Mouse (Mus musculus) embryonic facial prominence, embryonic 12.5 days (tissue): ENCODE results near the gene Cacnb1. TPM values are rescaled to one million over a fixed set of nuclear protein-coding genes. Genes with fewer than 3 reads are reported as not detected.

ENCODE experiments used
- ATAC-seq: fragments of 200-750 bp; cut with Nextera tagmentation; 2 replicates; pipeline ENCODE4 v1.8.0; 2017; ENCODE audit not compliant: insufficient number of reproducible peaks, insufficient read depth, low FRiP score, low TSS enrichment
- H3K27ac ChIP-seq: fragments of 300-500 bp; sonication (generic); 2 replicates; pipeline ENCODE4 v1.5.1; 2016; ENCODE audit warnings: mild to moderate bottlenecking
- H3K27me3 ChIP-seq: fragments of 300-500 bp; sonication (generic); 2 replicates; pipeline ENCODE4 v1.6.1; 2016; ENCODE audit warnings: mild to moderate bottlenecking, moderate library complexity
- H3K36me3 ChIP-seq: fragments of 300-500 bp; sonication (generic); 2 replicates; pipeline ENCODE4 v1.6.1; 2016; ENCODE audit warnings: mild to moderate bottlenecking
- H3K4me1 ChIP-seq: fragments of 300-500 bp; sonication (generic); 2 replicates; pipeline ENCODE4 v1.6.1; 2016
- H3K4me2 ChIP-seq: fragments of 300-500 bp; sonication (generic); replicated peaks from 2 replicates; pipeline ENCODE4 v1.6.1; 2016; ENCODE audit warnings: mild to moderate bottlenecking, moderate library complexity
- H3K4me3 ChIP-seq: fragments of 300-500 bp; sonication (generic); 2 replicates; pipeline ENCODE4 v1.5.1; 2016; ENCODE audit warnings: mild to moderate bottlenecking
- H3K9ac ChIP-seq: fragments of 300-500 bp; sonication (generic); 2 replicates; pipeline ENCODE4 v1.6.1; 2016; ENCODE audit warnings: mild to moderate bottlenecking, moderate library complexity
- H3K9me3 ChIP-seq: fragments of 300-500 bp; sonication (generic); 2 replicates; pipeline ENCODE4 v1.6.1; 2016; ENCODE audit warnings: mild to moderate bottlenecking, moderate library complexity
- WGBS: fragments of 180-500 bp; shearing (Covaris S2); methylation state at CpG from one replicate; pipeline ENCODE4 v1.1.7; 2016; 5-methylcytosine and 5-hydroxymethylcytosine counted together
- polyA plus RNA-seq: library from polyadenylated mRNA; unstranded; fragments of >200 nt; fragmentation: Nextera tagmentation; extraction: Ambion mirVana; gene quantifications from 2 replicates; pipeline ENCODE4 v1.2.1, GENCODE M21; 2016

Cacnb1 gene
- polyA plus RNA-seq, 1 experiment from 2014 or later: 16.6 TPM

DNA sequence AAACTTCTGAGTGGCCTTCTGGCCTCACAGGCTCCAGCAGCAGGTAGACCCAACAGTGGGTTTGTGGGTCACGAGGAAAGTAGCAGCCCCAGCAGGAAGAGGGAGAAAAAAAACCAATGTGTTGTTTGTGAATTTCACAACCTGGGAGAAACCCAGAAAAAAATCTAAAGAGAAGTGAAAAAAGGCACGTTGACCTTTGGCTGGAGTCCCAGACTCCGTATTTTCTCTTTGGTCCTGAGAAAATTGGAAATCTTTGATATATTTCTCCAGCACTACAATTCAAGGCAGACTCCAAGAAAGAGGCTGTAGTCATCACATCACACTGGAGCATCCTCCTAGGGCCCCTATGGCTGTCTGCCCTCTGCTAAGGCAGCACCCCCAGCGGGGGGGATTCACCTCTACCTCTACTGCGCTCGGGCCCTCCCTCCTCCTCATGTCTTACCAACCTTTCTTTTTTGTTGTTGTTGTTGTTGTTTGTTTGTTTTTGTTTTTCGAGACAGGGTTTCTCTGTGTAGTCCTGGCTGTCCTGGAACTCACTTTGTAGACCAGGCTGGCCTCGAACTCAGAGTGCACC is 25.4 kb downstream of the Cacnb1 start:
- Histone ChIP-seq H3K36me3 (no peaks in the 10 kb centered on the region), H3K9ac (no peak overlapping the region), H3K27me3 (peaks cover 21% of the 10 kb centered on the region), H3K4me3 (no peak overlapping the region), H3K9me3 (no peaks in the 10 kb centered on the region), H3K4me1 (peaks cover 24% of the 10 kb centered on the region), H3K4me2 (no peak overlapping the region), H3K27ac (no peak overlapping the region)
- ATAC-seq: no peak
- WGBS: 76% methylated on average over 8 of the region's 8 CpGs

DNA sequence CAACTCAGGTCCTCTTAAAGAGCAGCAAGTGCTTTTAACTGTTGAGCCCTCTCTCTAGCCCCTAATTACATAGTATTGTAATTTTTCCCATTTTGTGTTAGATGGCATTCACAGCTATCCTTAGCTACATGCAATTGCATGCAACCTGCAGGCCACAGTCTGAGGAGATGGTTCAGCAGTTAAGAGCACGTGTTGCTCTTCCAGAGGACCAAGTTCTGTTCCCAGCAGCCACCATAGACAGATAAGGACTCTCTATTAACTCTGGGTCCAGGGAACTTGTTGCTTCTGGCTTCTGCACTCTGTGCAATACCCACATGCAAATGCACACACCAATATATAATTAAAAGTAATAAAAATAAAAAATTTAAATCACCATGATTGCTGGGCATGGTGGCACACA is 26.1 kb downstream of the Cacnb1 start:
- Histone ChIP-seq H3K9ac (no peak overlapping the region), H3K36me3 (no peaks in the 10 kb centered on the region)

GRCm38 (mm10) chr11:97995564-97996288 is 27.1 kb downstream of the Cacnb1 start, which contains the start of gene Arl5c:
Arl5c (minus strand) TSS chr11:97996181.
- ATAC-seq: 0 out of 2 replicates have a peak, but pooled peaks have one; percentile 12

More for the DNA sequence above, 26.1 kb downstream of the Cacnb1 start:
- peaks cover 15% of the 10 kb centered on the region for H3K27me3 ChIP-seq
- no peaks in the 10 kb centered on the region for H3K9me3 ChIP-seq
- WGBS: 74% methylated on average over 1 of the region's 1 CpGs
- H3K4me3 ChIP-seq: no peak overlapping the region
- peaks cover 19% of the 10 kb centered on the region for H3K4me1 ChIP-seq
- no peak overlapping the region for H3K4me2 ChIP-seq
- no peak overlapping the region for H3K27ac ChIP-seq
- no peak for ATAC-seq

GRCm38 (mm10) chr11:97994539-97995100 is 28.2 kb downstream of the Cacnb1 start:
- H3K4me2 ChIP-seq: peak overlapping the region; percentile 92
- 0 out of 2 replicates have a peak, but pooled peaks cover 5% of the 10 kb centered on the region for H3K27me3 ChIP-seq
- H3K9me3 ChIP-seq: no peaks in the 10 kb centered on the region
- 8% methylated on average over 13 of the region's 13 CpGs for WGBS
- no peak overlapping the region for H3K9ac ChIP-seq
- H3K4me3 ChIP-seq: peak overlapping the region; percentile 46
- ATAC-seq: 0 out of 2 replicates have a peak, but pooled peaks have one; percentile 30
- H3K27ac ChIP-seq: no peak overlapping the region
- H3K36me3 ChIP-seq: no peaks in the 10 kb centered on the region
- peaks cover 12% of the 10 kb centered on the region for H3K4me1 ChIP-seq

More at GRCm38 (mm10) chr11:97995564-97996288, 27.1 kb downstream of the Cacnb1 start, which contains the start of gene Arl5c:
- Histone ChIP-seq H3K36me3 (no peaks in the 10 kb centered on the region), H3K4me3 (peak within 1 kb of the TSS; percentile 46), H3K27me3 (peaks cover 5% of the 10 kb centered on the region; the same call in 1 of the 2 replicates), H3K9ac (peak within 1 kb of the TSS; percentile 57), H3K9me3 (no peaks in the 10 kb centered on the region), H3K27ac (no peak within 1 kb of the TSS), H3K4me1 (peaks cover 9% of the 10 kb centered on the region; the same call in 1 of the 2 replicates), H3K4me2 (peak within 1 kb of the TSS; percentile 92)
- WGBS: 2% methylated on average over 26 of the region's 26 CpGs

GRCm38 (mm10) chr11:97988530-97989096 is 34.2 kb downstream of the Cacnb1 start:
- H3K4me1 ChIP-seq: peaks cover 11% of the 10 kb centered on the region
- WGBS: under 1% methylated on average over 26 of the region's 26 CpGs
- H3K4me3 ChIP-seq: peak overlapping the region; percentile 86
- peak overlapping the region; percentile 64 for H3K4me2 ChIP-seq
- peak overlapping the region; percentile 81 for H3K27ac ChIP-seq
- H3K36me3 ChIP-seq: no peaks in the 10 kb centered on the region
- ATAC-seq: peak; percentile 70
- H3K27me3 ChIP-seq: peaks cover 35% of the 10 kb centered on the region
- peak overlapping the region; percentile 57 for H3K9ac ChIP-seq
- H3K9me3 ChIP-seq: no peaks in the 10 kb centered on the region

GRCm38 (mm10) chr11:97987551-97988526 is 35.0 kb downstream of the Cacnb1 start:
- peaks cover 11% of the 10 kb centered on the region for H3K4me1 ChIP-seq
- peak overlapping the region; percentile 86 for H3K4me3 ChIP-seq
- H3K27me3 ChIP-seq: peaks cover 35% of the 10 kb centered on the region
- peak overlapping the region; percentile 64 for H3K4me2 ChIP-seq
- no peaks in the 10 kb centered on the region for H3K9me3 ChIP-seq
- peak overlapping the region; percentile 57 for H3K9ac ChIP-seq
- ATAC-seq: peak; percentile 73
- WGBS: under 1% methylated on average over 42 of the region's 42 CpGs
- no peaks in the 10 kb centered on the region for H3K36me3 ChIP-seq
- H3K27ac ChIP-seq: peak overlapping the region; percentile 81

- no peak for ATAC-seq
- H3K4me2 ChIP-seq: peak overlapping the region; percentile 81
- no peak overlapping the region for H3K27ac ChIP-seq
- peak overlapping the region; percentile 86 for H3K4me3 ChIP-seq
- WGBS: 27% methylated on average over 13 of the region's 17 CpGs
- H3K9me3 ChIP-seq: no peaks in the 10 kb centered on the region
- H3K9ac ChIP-seq: no peak overlapping the region
- H3K4me1 ChIP-seq: peaks cover 11% of the 10 kb centered on the region
- no peaks in the 10 kb centered on the region for H3K36me3 ChIP-seq
- peaks cover 35% of the 10 kb centered on the region for H3K27me3 ChIP-seq
Observed at GRCm38 (mm10) chr11:97986738-97987465, 35.9 kb downstream of the Cacnb1 start.

DNA sequence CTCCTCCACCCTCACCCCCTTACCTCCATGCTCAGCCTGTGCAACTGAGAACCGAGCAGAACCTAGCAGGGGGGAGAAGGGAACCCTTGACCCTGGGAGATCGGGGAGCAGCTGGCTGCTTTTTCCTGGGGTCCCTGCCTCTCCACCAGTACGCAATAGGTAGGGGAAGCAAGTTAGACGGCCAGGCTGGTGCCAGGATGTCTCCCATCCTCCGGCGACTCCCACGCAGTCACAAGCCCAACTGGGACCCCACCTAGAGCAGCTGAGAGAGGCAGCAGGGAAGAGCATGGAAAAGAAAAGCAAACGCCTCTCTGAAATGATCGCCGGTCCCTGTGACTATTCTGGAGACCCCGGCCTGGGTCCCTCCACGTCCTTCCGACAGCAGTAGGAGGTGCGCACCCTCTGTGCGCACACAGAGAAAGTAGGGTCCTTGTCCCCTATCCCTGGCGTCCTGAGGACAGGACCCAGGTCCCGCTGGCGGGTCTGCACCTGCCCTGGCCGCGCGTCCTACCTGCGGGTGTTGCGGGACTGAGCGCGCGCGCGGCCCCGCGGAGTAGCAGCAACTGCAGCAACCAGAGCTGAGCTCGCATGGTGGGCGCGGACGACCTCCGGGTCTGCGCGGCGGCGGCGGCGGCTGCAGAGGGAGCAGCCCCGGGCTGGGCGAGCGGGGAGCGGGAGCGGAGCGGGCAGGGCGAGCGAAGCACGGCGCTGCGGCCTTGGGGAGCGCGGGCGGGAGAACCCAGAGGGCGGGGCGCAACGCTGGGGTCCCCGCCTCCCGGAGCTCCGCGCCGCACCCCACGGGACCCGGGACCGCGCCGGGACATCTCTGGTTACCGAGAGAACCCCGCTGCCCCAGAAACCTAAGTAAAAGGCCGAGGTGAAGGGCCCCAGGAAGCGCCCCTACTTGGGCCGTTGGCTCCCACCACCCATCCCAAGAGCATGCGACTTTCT is 36.8 kb downstream of the Cacnb1 start, which contains the start of gene Plxdc1:
TSS of gene Plxdc1 (minus strand) at position 718 of the 951 bp plus-strand sequence.
- Histone ChIP-seq H3K4me1 (peaks cover 15% of the 10 kb centered on the region), H3K9me3 (no peaks in the 10 kb centered on the region), H3K4me3 (peak within 1 kb of the TSS; percentile 86), H3K27ac (no peak within 1 kb of the TSS), H3K9ac (peak within 1 kb of the TSS; percentile 59), H3K36me3 (no peaks in the 10 kb centered on the region), H3K4me2 (peak within 1 kb of the TSS; percentile 81), H3K27me3 (peaks cover 35% of the 10 kb centered on the region)
- WGBS: 3% methylated on average over 62 of the region's 74 CpGs
- no peak for ATAC-seq

GRCm38 (mm10) chr11:97983983-97984382 is 38.9 kb downstream of the Cacnb1 start:
- Histone ChIP-seq H3K36me3 (no peaks in the 10 kb centered on the region), H3K4me1 (peaks cover 14% of the 10 kb centered on the region), H3K4me2 (no peak overlapping the region), H3K27ac (no peak overlapping the region), H3K4me3 (no peak overlapping the region), H3K9me3 (no peaks in the 10 kb centered on the region), H3K9ac (no peak overlapping the region), H3K27me3 (peaks cover 35% of the 10 kb centered on the region)
- WGBS: 95% methylated on average over 1 of the region's 1 CpGs
- ATAC-seq: no peak
